Mouse (Mus musculus) c-Kit-negative CD71-positive TER-119-positive erythroid progenitor cells, embryonic 14.5 days (primary cell): ENCODE results near the gene Ereg.

Experiments used
- DNase-seq: peaks from one replicate; pipeline ENCODE4 v3.0.0-alpha.2; 2013; ENCODE audit warnings: low read depth, low spot score

Ereg gene

DNA sequence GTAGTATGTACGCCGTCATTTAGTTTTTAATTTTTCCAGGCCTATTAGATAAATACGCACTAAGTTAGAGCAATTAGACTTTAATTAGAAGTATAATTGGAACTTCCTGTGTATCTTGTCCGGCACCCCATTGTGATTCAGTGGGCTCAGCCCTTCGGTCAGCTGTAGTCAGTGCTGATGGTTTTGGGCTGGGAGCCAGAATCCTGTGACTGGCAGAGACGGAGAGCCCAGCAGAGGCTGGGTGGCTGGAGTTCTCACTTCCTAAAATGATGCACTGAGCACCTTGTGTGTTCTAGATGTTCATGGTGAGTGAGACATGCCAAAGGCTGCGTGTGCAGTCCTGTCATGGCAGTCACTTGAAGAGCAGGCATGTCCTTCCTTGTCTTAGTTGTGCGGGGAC lies 36.6 kb downstream of the Ereg start:
- no peak for DNase-seq

DNA sequence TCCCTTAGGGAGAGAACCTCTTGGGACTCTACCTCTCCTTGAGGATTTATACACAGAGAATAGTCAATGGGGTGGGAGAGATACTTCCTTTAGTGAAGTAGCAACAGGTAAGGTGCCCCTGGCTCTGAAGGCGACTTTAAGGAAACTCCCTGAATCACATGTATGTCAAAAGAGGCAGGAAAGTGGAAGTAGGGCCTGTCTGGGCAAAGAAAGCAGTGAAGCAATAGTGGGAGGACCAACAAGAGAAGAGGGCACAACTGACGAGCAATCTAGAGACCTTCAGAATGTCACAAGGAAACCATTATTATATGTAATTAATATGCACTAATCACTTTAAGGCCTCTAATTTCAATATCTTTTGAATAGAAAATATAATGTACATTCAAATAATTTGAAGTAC lies 39.5 kb downstream of the Ereg start:
- no peak for DNase-seq

DNA sequence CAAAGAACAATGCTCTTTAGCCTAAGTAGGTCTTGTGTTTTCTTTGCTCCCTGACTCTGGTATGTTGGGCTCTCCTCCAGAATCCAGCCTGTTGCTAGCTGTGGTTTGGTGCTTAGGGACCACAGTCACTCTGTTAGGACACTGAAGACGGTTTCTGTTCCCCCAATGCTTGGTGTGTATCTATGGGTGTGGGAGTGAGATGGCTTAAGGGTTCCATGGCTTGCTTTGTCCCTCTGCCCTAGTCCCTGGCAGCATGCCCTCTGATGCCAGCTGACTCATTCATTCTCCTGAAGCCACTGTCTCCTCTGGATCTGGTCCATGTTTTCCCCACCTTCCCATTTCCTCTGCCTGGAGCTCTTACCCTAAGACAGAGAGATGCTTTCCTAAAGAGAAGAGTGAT lies 40.2 kb downstream of the Ereg start:
- DNase-seq, result no peak

DNA sequence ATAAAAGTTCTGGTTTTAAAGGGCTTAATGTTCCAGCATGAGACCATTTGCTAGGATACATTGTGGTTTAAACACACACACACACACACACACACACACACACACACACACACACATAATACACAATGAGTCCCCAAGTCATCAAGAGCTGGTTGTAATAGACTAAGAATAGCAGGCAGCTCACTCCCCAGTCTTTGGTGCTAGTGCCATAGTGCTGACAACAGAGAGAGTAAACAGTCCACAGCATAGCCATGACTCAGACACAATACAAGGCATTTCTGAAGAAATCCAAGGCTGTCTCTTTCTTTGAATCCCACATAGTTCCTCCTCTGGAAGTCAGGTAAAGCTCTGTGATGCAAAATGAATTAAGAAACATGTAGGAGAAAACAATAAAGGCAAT lies 44.2 kb downstream of the Ereg start:
- DNase-seq, result no peak

DNA sequence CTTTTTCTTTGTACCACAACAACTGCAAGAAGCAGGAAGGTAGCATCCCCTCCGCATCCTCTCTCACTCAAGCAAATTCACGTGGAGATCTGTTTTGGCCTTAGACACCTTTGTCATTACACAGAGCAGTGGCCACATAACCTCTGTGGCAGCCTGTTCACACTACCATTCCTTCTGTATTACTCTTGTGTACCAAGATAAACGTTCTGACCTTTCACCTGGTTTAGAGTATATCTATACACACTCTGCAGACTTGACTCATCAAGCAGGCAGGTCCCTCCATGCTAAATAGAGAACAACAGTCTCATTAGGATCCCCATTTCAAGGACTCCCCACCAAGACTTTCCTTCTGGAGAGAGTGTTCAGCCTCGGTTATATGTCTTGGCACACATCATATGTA lies 49.0 kb downstream of the Ereg start:
- DNase-seq, result no peak

DNA sequence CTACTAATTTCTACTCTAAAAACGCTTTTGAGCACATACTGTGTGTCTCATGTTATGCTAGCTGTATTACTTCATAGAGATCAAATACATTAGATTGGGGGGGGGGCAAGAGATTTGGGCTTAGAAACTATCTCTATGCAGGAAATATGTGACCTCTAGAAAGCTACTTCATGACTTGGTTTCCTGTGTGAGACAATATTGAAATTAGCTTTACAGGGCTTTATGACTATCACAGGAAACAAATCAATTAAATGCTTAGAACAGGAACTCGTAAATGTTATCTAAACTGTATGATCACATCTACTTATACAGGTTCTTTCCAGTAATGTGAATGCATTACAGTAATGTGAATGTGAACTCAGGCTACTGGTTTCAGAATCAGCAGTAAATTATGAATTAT lies 49.7 kb downstream of the Ereg start:
- no peak for DNase-seq

DNA sequence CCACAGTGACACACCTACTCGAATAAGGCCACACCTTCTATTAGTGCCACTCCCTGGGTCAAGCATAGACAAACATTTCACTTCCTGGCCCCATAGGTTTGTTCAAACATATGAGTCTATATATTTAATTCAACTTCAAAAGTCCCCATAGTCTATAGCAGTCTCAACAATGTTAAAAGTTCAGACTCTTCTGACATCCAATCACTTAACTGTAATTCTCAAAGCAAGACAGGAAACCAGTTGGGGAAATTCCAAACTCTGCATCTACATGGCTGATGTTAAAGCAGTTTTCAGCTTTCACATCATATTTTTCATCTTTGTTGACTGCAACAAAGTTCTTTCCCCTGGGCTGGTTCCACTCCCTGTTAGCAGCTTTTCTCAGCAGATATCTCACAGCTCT lies 52.2 kb downstream of the Ereg start:
- no peak for DNase-seq

DNA sequence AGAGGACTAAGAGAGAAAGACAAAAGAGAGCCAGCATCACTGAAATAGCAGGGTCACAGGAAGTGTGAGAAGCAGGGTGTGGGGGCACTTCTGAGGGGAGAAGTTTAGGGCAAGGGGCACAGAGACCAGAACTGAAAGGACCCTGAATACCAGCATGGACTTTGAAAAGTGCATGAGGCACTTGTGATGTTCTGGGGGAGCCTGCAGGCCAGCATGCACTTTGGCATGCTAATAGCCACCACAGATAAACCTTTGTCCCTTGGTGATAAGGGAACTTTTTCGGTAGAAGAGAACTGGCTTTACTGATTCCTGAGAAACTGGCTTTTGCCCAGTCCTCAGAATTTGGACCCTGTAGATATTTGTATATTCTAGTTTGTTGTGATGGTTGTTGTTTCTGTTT lies 60.5 kb downstream of the Ereg start:
- no peak for DNase-seq

DNA sequence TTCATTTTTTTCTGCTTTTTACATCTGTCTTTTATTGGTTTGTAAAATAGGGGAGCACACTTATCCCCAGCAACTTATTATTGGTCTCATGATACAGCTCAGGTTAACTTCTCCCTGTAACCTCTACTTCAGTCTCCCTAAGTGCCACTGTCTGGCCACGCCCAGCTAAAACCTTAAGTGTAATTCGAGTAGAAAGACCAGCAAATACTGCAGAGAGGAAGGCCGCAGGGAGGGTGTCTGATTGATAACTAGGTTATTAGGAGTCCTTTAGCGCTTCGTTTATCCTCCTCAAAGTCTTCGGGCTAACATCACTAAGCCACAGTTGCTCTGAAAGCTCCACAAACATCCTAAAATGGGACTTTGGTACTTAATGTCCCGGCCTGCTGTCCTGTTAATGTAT lies 64.5 kb downstream of the Ereg start:
- DNase-seq, result no peak

DNA sequence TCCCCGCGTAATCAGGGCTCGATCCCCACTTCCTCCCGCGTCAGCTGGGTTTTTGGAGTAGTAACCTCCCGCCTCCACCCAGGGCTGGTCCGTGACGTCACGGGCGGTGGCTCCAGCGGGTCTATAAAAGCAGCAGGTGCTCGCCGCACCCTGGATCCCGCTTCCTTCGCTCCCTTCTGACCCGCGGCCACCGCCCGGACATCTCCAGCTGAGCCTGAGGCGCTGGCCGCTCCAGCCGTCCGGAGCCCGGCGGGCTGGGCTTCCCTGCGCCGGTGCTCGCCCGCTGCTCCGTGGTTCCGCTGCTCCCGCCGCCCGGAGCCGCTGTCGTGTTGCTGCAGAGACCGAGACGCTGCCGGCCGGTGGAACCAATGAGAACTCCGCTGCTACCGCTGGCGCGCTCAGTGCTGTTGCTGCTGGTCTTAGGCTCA lies 65.0 kb downstream of the Ereg start, which contains the start of gene Areg:
Gene Areg, plus strand, starts transcription at position 154 of the 428 bp plus-strand sequence.
- no peak for DNase-seq

DNA sequence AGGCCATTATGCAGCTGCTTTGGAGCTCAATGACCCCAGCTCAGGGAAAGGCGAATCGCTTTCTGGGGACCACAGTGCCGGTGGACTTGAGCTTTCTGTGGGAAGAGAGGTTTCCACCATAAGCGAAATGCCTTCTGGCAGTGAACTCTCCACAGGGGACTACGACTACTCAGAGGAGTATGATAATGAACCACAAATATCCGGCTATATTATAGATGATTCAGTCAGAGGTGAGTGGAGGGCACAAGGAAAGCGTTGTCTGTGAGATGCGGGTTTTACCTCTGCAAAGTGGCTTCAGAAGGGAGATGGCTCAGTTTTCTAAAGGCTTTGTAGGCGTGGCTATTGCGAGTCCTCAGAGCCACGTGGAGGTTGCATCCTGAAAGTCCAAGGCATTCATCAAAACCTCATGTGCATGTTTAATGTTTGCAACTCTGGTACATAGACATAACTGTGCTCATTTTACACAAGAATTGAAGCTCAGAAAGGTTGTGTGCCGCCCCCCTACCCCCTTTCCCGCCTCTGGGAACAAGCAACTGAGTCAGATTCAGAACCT lies 66.5 kb downstream of the Ereg start:
- no peak for DNase-seq
